12 mouse cellular contexts compared by ENCODE assay signal in the genomic region with DNA sequence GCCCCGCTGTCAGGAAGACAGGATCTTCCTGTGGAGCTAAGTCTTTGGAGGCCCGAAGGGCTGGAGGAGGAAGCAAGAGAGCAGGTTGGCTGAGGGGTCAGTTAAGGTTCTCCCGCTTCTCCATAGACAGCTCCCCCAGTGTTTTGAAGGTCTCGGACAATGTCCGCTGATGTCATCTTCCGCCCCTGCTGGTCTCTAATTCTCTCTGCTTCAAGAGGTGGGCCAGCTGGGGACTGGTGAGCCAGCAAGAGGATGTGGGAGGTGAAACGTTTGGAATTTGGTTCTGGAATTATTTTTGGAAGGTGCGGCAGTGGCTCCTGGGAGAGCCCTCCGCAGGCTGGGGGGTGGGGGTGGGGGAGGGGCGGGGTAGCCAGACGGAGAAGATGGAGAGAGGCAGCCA. TPM values are rescaled to one million over a fixed set of nuclear protein-coding genes. Genes with fewer than 3 reads are reported as not detected.
A peak's percentile ranks its signal among the peaks of the same experiment; 100 is the strongest.
DNase-seq lines count a peak whose midpoint lies in the region; ATAC-seq lines count a peak whose summit lies in the region.
"Had no signal": no experiment of that assay in that cellular context is flagged by ENCODE, and none has a peak within 500 bp of the region (broad histone marks: within the 10 kb centered on the region; RNA-seq: fewer than 3 reads in every experiment).

No protein-coding gene starts in this region.

- H3K4me2 ChIP-seq in heart, embryonic 16.5 days (ENCODE audit: low read depth, low read length) = peak overlapping the region; percentile 55
- H3K4me2 ChIP-seq in intestine, embryonic 15.5 days (replicated peaks) = no peak overlapping the region
- H3K4me2 ChIP-seq: embryonic facial prominence, embryonic 13.5 days; hindbrain, embryonic 13.5 days; limb, embryonic 13.5 days had no signal

- H3K9ac ChIP-seq in heart, embryonic 16.5 days (ENCODE audit: low read length) = peak overlapping the region; percentile 42; the same call in 1 of the 2 replicates
- no peak overlapping the region for H3K9ac ChIP-seq in intestine, embryonic 15.5 days
- H3K9ac ChIP-seq: embryonic facial prominence, embryonic 13.5 days; hindbrain, embryonic 13.5 days; limb, embryonic 13.5 days had no signal

- WGBS in heart, embryonic 16.5 days = 22% methylated on average over 11 of the region's 11 CpGs
- WGBS in intestine, embryonic 15.5 days = 32% methylated on average over 11 of the region's 11 CpGs

- H3K27ac ChIP-seq in brown adipose tissue, adult 24 weeks (replicated peaks; ENCODE audit: low read depth, low read length) = peak overlapping the region; percentile 84
- peak overlapping the region; percentile 64 for H3K27ac ChIP-seq in heart, embryonic 16.5 days (ENCODE audit: low read length)
- H3K27ac ChIP-seq in intestine, embryonic 15.5 days = no peak overlapping the region
- H3K27ac ChIP-seq: embryonic facial prominence, embryonic 13.5 days; hindbrain, embryonic 13.5 days; limb, embryonic 13.5 days had no signal

- H3K9me3 ChIP-seq in heart, embryonic 16.5 days (replicated peaks; ENCODE audit: control insufficient read depth, low read length) = peaks cover 3% of the 10 kb centered on the region
- no peaks in the 10 kb centered on the region for H3K9me3 ChIP-seq in intestine, embryonic 15.5 days
- H3K9me3 ChIP-seq: hindbrain, embryonic 13.5 days; limb, embryonic 13.5 days had no signal

- peak; percentile 78 for ATAC-seq in heart, embryonic 16.5 days (replicated peaks; ENCODE audit: extremely low read depth, insufficient read depth, low FRiP score)
- no peak for ATAC-seq in intestine, embryonic 15.5 days

- no peaks in the 10 kb centered on the region for H3K27me3 ChIP-seq in heart, embryonic 16.5 days (ENCODE audit: control insufficient read depth, insufficient read depth, low read length)
- H3K27me3 ChIP-seq in intestine, embryonic 15.5 days (replicated peaks) = no peaks in the 10 kb centered on the region
- H3K27me3 ChIP-seq: embryonic facial prominence, embryonic 13.5 days; limb, embryonic 13.5 days had no signal

- peaks cover 7% of the 10 kb centered on the region for H3K4me1 ChIP-seq in brown adipose tissue, adult 24 weeks (ENCODE audit: control insufficient read depth, insufficient read depth, insufficient read length, low read length)
- peaks cover 12% of the 10 kb centered on the region for H3K4me1 ChIP-seq in heart, embryonic 16.5 days (ENCODE audit: control insufficient read depth, insufficient read depth, low read length)
- H3K4me1 ChIP-seq in intestine, embryonic 15.5 days (replicated peaks) = peaks cover 5% of the 10 kb centered on the region; the same call in 1 of the 2 replicates

- no peak overlapping the region for H3K4me3 ChIP-seq in brown adipose tissue, adult 24 weeks (ENCODE audit: insufficient read depth, low read depth, low read length)
- peak overlapping the region; percentile 30 for H3K4me3 ChIP-seq in heart, embryonic 16.5 days (ENCODE audit: low read length)
- no peak overlapping the region for H3K4me3 ChIP-seq in intestine, embryonic 15.5 days (replicated peaks)
- H3K4me3 ChIP-seq: embryonic facial prominence, embryonic 13.5 days; hindbrain, embryonic 13.5 days; limb, embryonic 13.5 days had no signal

- DNase-seq in adrenal gland, postnatal 36 days = peak; percentile 24 to 30
- no peak for DNase-seq in adrenal gland, postnatal 4 days (ENCODE audit: low spot score in 2 of 2)
- DNase-seq in kidney, postnatal 36 days = peak; percentile 58 to 62
- DNase-seq in right cerebral cortex, adult 2 months (ENCODE audit: low spot score in 2 of 2) = no peak
- no peak for DNase-seq in frontal cortex, postnatal 10 days (ENCODE audit: low spot score in 2 of 2)

- no peaks in the 10 kb centered on the region for H3K36me3 ChIP-seq in heart, embryonic 16.5 days (ENCODE audit: control insufficient read depth, insufficient read depth)
- no peaks in the 10 kb centered on the region for H3K36me3 ChIP-seq in intestine, embryonic 15.5 days
- H3K36me3 ChIP-seq: embryonic facial prominence, embryonic 13.5 days; hindbrain, embryonic 13.5 days; limb, embryonic 13.5 days had no signal

RNA-seq across cellular contexts. Expression of a gene that starts 35.7 kb away (rescaled TPM):
- total RNA-seq in adrenal gland, postnatal 36 days (2021) = 1 to 10 TPM; 1.2 to 3.0 TPM
- total RNA-seq in adrenal gland, postnatal 4 days (2021) = 1 to 10 TPM; 6.5 to 9.9 TPM
- polyA plus RNA-seq in brown adipose tissue, adult 24 weeks (2012; ENCODE audit: insufficient read depth, insufficient read length, missing spikeins) = not detected in 2 replicates
- polyA plus RNA-seq in heart, embryonic 16.5 days (2015; fragmentation: Nextera tagmentation; extraction: Ambion mirVana) = 3.3 and 4.2 TPM in 2 replicates
- polyA plus RNA-seq in intestine, embryonic 15.5 days (2015; fragmentation: Nextera tagmentation; extraction: Ambion mirVana) = 4.1 and 5.4 TPM in 2 replicates
- total RNA-seq: monocyte, adult 5-6 weeks had no signal

Comparison
In these comparisons a context has a peak if more than half of its experiments do, and no peak if none do; other contexts are left out.
1. DNase-seq: peak in adrenal gland, postnatal 36 days (2 of 2) and kidney, postnatal 36 days (2 of 2); none in adrenal gland, postnatal 4 days (0 of 2), right cerebral cortex, adult 2 months (0 of 2) and frontal cortex, postnatal 10 days (0 of 2).